Mouse (Mus musculus): Measurements from ENCODE around the gene Tbc1d23.
"Not testable (repeated sequence)": the region's sequence is repeated elsewhere in the genome, so short reads cannot be mapped to it uniquely, and the experiment has no call there.

Gene Tbc1d23

GRCm38 (mm10) chr16:57231089-57231936 is at the start of gene Tbc1d23:
Gene Tbc1d23 (minus strand): TSS chr16:57231504.
- peak; percentile 90 to 96 for DNase-seq (ENCODE audit: low spot score in 2 of 2)

DNA sequence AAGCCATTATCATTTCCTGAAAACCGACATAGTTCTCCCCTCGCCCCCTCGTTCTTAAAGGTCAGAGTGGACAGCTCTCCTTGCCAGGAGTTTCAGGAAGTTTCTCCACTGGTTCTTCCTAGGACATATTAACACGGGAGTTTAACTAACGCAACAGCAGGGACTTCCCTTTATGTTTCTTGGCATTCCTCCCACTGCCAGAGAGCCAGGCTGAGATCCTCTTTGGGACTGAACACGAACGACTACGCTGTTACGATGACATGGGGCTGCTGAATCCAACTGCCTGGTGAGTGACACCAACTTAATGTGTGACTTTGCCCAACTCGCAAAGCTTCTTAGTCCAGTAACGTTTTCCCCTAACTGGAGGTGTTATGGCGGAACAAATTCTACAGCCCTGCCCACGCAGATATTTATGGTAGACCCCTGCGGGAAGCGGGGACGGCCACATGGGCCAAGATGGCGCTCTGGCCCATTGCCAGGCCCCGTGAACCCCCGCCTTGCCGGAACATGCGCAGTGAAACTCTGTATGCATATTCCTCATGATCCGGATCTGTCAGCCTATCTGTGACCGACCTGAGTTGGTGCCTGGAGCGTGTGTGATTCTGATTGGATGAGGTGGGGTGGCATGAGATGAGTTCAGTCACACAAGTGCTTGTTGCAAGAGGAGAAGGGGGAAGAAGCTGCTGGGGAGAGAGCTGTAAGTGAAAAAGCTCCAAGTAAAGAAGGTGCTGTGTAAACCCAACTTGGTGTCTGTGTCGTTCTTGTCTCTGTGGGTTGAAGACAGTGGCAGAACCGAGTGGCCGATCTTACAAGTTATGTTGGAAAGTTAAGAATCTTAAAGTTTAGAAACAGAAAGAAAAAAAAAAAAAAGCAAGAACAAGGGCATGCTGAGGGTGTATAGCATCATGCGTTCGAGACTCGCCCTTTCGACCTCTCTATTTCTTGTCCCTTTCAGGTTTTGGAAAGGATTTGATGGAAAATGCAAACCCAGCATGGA is 49.2 kb upstream of the Tbc1d23 start:
- DNase-seq (ENCODE audit: low spot score in 2 of 2) = no peak

GRCm38 (mm10) chr16:57278976-57279626 is 47.8 kb upstream of the Tbc1d23 start:
- no peak for DNase-seq (ENCODE audit: low spot score in 2 of 2)

- no peak for DNase-seq (ENCODE audit: low spot score in 2 of 2)
These were observed 38.4 kb upstream of the Tbc1d23 start for GRCm38 (mm10) chr16:57269751-57270150.

DNA sequence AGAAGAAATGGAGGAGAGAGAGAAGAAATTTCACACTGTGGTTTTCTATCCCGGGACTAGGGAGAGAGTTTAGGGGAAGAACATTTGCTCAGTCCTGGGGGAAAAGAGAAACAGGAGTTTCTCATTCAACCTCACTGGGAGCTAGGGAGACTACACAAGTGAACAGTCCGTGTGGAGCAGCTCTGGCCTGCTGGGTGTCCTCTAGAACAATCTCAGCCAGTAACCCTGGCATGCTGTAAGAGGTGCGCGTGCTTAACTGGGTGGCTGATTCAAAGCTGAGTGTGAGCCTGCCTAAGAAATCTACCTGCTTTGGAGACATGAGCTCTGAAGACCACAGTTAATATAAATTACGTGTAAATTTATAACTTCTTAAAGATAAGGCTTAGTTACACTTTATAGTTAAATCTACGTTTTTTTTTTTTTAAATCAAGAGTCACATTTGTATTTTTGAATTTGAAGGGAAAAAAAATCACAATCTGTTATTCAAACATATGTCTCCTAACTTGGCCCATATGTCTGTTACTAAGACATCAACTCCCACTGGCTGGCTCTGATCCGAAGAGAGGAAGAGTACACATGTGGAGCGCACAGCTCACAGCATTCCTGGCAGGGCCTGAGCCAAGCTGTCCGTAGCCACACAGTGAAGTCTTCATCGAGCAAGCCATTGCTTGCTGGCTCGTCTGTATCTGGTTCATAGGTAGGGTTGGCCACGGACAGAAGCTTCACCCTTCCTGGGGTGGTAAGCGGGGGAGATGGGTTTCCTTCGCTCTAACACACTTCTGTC is 36.9 kb upstream of the Tbc1d23 start:
- no peak for DNase-seq (ENCODE audit: low spot score in 2 of 2)

DNA sequence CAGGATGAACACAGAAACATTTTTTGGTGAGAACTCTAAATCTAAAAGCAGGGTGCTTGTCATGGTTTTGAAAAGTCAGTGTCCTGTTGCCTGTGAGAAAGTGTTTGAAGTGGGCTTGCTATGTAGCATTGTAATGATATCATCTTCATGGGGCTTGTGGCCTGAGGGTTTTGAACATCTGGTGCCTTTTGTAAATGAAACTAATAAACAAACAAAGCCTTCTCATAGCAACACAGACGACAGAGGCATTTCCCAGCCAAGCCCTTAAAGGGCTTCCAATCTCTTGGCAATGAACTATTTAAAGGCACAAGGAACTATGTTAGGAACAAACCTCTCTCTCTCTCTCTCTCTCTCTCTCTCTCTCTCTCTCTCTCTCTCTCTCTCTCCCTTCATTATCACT is 35.8 kb upstream of the Tbc1d23 start:
- DNase-seq (ENCODE audit: low spot score in 2 of 2) = no peak

GRCm38 (mm10) chr16:57260152-57260551 is 28.8 kb upstream of the Tbc1d23 start:
- DNase-seq (ENCODE audit: low spot score in 2 of 2) = no peak

- DNase-seq (ENCODE audit: low spot score in 2 of 2) = no peak
These were observed 28.2 kb upstream of the Tbc1d23 start for GRCm38 (mm10) chr16:57259356-57260083.

DNA sequence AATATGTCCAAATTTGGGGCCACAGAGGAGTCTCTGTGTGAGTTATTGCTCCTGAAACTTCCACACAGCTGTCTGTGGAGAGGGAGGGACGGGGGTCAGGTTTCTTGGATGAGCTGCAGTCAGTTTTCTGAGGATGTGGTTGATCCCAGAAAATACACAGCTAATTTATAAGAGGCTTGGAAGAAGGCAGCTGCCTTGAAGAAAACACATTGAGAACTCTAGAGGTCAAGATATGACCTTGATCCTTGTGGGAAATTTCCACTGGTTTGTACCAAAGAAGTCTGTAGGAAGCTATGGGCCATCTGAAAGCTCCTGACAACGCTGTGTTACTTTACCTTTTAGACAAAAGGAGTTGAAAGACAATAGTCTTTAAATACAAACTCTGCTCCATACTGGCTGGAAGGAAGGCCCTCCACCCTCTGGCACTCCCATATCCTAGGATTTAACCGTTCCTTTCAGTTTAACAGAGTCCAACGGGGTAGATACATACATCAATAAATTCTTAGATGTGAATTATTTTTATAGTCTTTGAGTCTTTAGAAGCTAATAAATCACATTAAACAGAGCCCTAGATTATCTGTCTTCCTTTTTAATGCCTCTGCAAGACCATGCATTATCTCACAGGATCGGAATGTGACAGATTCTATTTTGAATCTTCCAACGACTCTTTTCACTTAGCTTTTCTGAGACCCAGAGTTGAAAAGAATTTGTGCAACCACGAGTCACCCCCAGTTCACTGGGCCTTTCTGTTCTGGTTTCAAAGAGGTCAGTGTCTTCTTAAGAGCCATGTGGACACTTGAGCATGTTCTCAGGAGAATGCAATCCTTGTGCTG is 20.5 kb upstream of the Tbc1d23 start:
- no peak for DNase-seq (ENCODE audit: low spot score in 2 of 2)

DNA sequence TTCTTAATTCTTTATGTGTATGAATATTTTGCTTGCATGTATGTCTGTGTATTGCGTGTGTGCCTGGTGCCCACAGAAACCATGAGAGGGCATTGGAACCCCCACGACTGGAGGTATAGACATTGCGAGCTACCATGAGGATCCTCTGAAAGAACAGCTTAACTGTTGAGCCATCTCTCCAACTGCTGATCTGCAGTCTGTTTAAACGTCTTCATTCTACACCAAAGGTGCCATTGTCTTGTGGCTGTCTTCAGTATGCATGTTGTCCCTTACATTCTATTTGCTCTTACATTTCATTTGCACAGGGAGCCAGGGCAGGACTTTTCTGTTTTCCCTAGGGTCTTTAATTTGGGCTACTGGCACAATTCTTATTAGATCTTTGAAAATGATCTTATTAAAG is 19.7 kb upstream of the Tbc1d23 start:
- no peak for DNase-seq (ENCODE audit: low spot score in 2 of 2)

DNA sequence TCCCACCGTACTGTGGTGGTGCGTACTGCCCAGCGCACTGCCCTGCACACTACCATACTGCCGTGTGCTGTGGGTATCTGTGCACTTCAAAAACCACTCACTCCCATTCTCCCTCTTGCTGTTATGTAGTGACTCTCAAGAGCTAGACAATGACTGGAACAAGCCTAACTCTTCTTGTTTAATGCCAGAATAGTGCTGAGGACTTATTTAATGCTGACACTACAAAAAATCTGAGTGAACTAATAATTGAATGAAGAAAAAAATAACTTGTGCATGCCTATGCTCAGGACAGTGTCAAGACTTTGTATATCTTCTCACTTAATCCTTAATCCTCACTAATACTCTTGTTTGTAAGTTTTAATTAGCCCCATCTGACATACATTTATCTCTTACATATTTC is 16.2 kb upstream of the Tbc1d23 start:
- DNase-seq (ENCODE audit: low spot score in 2 of 2) = no peak

DNA sequence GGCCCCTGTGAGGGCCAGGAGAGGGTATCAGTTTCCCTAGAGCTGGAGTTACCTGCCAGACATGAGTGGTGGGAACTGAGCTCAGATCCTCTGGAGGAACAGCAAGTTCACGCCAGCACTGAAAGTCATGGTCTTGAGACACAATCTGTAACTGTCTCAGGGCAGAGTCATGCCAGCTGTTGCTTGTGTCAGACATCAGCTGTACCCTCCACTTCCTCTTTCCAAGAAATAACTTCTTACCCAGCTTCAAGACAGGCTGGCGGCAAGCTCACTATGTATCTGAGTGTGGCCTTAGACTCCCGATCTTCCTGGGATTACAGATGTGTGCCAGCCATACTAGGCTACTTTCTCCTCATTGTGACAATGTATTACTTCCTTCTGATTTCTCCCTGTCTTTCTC is 15.3 kb upstream of the Tbc1d23 start:
- DNase-seq (ENCODE audit: low spot score in 2 of 2) = no peak

DNA sequence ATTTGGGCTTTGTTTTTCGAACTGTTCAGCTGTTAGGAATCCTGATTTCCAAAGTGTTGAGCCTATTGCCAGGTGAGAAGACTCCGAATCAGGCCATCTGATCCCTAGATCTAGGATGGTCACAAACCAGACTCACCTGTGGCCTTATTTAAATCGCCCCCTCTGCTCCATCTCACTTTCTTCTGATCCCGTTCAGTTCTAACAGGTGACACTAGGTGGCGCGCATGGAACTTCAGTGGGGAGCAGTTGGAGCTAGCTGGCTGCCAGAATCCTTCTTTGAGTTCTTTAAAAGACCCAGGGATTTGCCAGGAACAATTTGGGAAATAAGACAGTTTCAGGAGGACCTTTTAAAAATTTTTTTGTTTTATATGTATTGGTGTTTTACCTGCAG is 12.5 kb upstream of the Tbc1d23 start:
- DNase-seq (ENCODE audit: low spot score in 2 of 2) = peak; percentile 59 to 72

DNA sequence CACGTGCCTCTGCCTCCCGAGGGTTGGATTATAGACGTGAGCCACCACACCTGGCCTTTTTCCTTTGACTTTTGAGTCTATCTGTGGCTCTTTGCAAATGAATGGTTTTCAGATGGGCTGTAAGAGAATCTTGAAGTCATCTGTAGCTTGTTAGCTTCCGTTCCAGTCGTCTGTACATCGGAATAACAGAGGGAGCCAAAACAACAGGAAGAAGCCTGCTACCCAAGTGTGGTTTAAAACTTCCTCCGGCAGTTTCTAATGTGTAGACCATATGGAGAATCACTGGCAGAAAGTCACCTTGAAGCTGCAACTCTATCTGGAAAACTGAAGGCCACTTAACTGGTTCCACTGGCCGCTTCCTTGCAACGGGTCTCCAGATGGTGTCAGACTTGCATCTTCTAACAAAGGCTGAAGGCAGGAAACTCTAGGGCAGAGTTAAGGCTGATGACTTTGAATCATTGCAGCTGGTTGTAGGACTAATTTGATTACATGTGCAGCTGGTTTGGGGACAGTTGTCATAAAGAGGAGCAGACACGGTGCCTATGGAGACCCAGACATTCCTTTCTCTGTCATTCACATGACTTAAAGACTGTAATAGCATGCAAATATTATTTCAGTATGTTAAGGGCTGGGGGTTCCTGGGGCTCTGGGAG is 12.0 kb upstream of the Tbc1d23 start:
- no peak for DNase-seq (ENCODE audit: low spot score in 2 of 2)

GRCm38 (mm10) chr16:57242857-57243204 is 11.5 kb upstream of the Tbc1d23 start:
- no peak for DNase-seq (ENCODE audit: low spot score in 2 of 2)

- no peak for DNase-seq (ENCODE audit: low spot score in 2 of 2)
These were observed 4.7 kb upstream of the Tbc1d23 start for GRCm38 (mm10) chr16:57235871-57236510.

DNA sequence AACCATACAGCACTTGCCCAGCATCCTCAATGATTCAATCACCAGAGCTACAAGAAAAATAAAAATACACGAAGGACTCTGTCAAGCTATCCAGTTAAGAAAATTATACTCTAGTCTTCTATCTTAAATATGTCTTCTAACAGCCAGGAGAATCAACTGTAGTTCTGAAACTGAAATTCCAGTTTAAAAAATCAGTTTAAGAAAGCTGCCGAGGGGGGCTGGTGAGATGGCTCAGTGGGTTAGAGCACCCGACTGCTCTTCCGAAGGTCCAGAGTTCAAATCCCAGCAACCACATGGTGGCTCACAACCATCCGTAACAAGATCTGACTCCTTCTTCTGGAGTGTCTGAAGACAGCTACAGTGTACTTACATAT is 620 bp upstream of the Tbc1d23 start:
- DNase-seq (ENCODE audit: low spot score in 2 of 2) = not testable (repeated sequence)

DNA sequence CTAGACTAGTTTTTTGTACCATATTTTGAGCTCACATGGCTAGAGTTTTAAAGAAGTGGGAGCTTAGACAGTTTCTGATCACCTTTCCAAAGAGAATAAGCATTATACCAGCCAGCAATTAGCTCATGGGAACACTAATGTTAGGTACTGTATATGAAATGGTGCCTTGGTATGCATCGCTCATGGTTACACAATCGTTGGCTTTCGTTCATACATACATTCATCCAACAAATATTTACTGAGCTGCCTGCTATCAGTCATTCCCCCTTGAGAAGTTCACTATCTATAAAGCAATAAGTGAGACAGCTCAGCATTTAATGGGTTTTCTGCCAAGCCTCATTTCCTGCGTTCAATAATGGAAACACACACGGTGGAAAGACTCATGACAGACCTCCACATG is 4.9 kb downstream of the Tbc1d23 start:
- no peak for DNase-seq (ENCODE audit: low spot score in 2 of 2)

DNA sequence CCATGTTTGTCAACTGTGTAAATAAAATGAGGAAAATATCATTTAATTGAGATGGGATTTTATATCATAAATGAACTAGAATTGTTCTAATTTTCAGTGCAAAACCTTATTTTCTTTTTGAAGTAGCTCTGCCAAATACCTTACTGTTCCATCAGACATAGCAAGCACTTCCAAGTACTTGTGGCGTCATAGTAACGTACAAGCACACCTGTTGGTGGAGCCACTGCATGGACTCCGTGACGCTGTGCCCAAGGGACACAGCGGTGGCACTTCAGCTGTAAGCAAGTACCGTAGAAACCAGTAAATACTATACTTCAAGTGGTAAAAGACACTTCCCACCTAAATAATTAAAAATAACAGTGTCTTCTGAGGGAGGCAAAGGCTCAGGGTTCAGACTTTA is 10.9 kb downstream of the Tbc1d23 start:
- no peak for DNase-seq (ENCODE audit: low spot score in 2 of 2)
